In the genomic region with DNA sequence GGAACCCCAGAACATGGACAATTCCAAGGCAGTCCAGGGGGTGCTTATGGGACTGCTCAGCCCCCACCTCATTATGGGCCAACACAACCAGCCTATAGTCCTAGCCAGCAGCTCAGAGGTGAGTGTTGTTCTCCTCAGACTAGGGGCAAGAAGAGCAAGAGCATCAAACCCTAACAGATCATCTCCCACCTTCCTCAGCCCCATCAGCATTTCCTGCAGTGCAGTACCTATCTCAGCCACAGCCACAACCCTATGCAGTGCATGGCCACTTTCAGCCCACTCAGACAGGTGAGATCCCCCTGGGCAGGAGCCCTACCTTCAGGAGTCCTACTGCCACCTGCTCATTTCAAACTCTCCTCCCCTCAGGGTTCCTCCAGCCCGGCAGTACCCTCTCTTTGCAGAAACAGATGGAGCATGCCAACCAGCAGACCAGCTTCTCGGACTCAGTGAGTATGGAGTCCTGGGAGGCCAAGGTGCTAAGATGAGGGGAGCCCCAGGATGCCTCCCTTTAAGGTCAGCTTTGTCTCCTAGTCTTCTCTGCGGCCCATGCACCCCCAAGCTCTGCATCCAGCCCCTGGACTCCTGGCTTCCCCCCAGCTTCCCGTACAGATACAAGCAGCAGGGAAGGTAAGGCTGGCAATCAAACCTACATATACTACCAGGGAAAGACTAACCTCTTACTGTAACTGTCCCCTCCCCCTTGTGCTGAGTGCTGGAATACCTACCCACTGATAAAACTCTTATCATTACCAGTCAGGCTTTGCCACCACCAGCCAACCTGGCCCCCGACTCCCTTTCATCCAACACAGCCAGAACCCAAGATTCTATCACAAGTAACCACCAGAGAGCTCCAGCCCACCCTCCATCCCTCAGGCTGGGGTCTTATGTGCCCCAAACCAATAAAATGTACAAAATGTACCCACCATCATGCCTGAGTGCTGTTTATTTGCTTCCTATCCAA, we compare ENCODE assay signal across 8 mouse cellular contexts. TPM values are rescaled to one million over a fixed set of nuclear protein-coding genes. Genes with fewer than 3 reads are reported as not detected.
DNase-seq lines count a peak whose midpoint lies in the region; ATAC-seq and TF ChIP-seq lines count a peak whose summit lies in the region.

No protein-coding gene starts in this region.

- H3K9me3 ChIP-seq in lung, embryonic 15.5 days = no peaks in the 10 kb centered on the region
- no peaks in the 10 kb centered on the region for H3K9me3 ChIP-seq in hindbrain, embryonic 13.5 days
- no peaks in the 10 kb centered on the region for H3K9me3 ChIP-seq in midbrain, embryonic 13.5 days

- peaks cover 45% of the 10 kb centered on the region for H3K4me1 ChIP-seq in lung, embryonic 15.5 days
- H3K4me1 ChIP-seq in brown adipose tissue, adult 24 weeks (ENCODE audit: control insufficient read depth, insufficient read depth, insufficient read length, low read length) = peaks cover 3% of the 10 kb centered on the region; the same call in 1 of the 2 replicates
- peaks cover 51% of the 10 kb centered on the region for H3K4me1 ChIP-seq in hindbrain, embryonic 13.5 days (replicated peaks)
- H3K4me1 ChIP-seq in midbrain, embryonic 13.5 days (replicated peaks) = peaks cover 53% of the 10 kb centered on the region
- peaks cover 17% of the 10 kb centered on the region for H3K4me1 ChIP-seq in kidney, adult 2 months (ENCODE audit: control insufficient read depth, insufficient read depth, low read length)

- peaks cover 72% of the 10 kb centered on the region for H3K36me3 ChIP-seq in lung, embryonic 15.5 days
- peaks cover 68% of the 10 kb centered on the region for H3K36me3 ChIP-seq in hindbrain, embryonic 13.5 days
- peaks cover 70% of the 10 kb centered on the region for H3K36me3 ChIP-seq in midbrain, embryonic 13.5 days
- peaks cover 9% of the 10 kb centered on the region; the same call in 1 of the 2 replicates for H3K36me3 ChIP-seq in kidney, adult 2 months (ENCODE audit: control insufficient read depth, insufficient read depth, low read length)

- H3K4me2 ChIP-seq in lung, embryonic 15.5 days = peak overlapping the region; percentile 87
- H3K4me2 ChIP-seq in hindbrain, embryonic 13.5 days = no peak overlapping the region
- H3K4me2 ChIP-seq in midbrain, embryonic 13.5 days (replicated peaks) = peak overlapping the region; percentile 100; the same call in 1 of the 2 replicates

- no peak overlapping the region for H3K27ac ChIP-seq in lung, embryonic 15.5 days
- no peak overlapping the region for H3K27ac ChIP-seq in brown adipose tissue, adult 24 weeks (replicated peaks; ENCODE audit: low read depth, low read length)
- H3K27ac ChIP-seq in hindbrain, embryonic 13.5 days = no peak overlapping the region
- H3K27ac ChIP-seq in midbrain, embryonic 13.5 days = no peak overlapping the region
- H3K27ac ChIP-seq in kidney, adult 2 months (ENCODE audit: insufficient read depth, low read depth, low read length) = no peak overlapping the region

- H3K4me3 ChIP-seq in lung, embryonic 15.5 days = peak overlapping the region; percentile 92; the same call in 1 of the 2 replicates
- H3K4me3 ChIP-seq in brown adipose tissue, adult 24 weeks (ENCODE audit: insufficient read depth, low read depth, low read length) = peak overlapping the region; percentile 3; the same call in 1 of the 2 replicates
- peak overlapping the region; percentile 4; the same call in 1 of the 2 replicates for H3K4me3 ChIP-seq in hindbrain, embryonic 13.5 days
- peak overlapping the region; percentile 94 for H3K4me3 ChIP-seq in midbrain, embryonic 13.5 days (replicated peaks)
- no peak overlapping the region for H3K4me3 ChIP-seq in kidney, adult 2 months (ENCODE audit: insufficient read depth, low read depth, low read length)

- no peak overlapping the region for H3K9ac ChIP-seq in lung, embryonic 15.5 days
- H3K9ac ChIP-seq in hindbrain, embryonic 13.5 days = peak overlapping the region; percentile 35; the same call in 1 of the 2 replicates
- no peak overlapping the region for H3K9ac ChIP-seq in midbrain, embryonic 13.5 days (replicated peaks)

- ATAC-seq in lung, embryonic 15.5 days (ENCODE audit: borderline replicate concordance, extremely low read depth, low FRiP score, low TSS enrichment) = no peak
- ATAC-seq in hindbrain, embryonic 13.5 days (ENCODE audit: low FRiP score) = no peak
- no peak for ATAC-seq in midbrain, embryonic 13.5 days

- TF ChIP-seq POLR2A in kidney, adult 2 months (IDR thresholded peaks at IDR 0.05; ENCODE audit: low read depth, low read length) = no peak

- no peak for TF ChIP-seq CTCF in kidney, adult 2 months (conservative IDR thresholded peaks at IDR 0.05; ENCODE audit: insufficient read depth, insufficient read length, low read depth, low read length)

- 57% methylated on average over 5 of the region's 5 CpGs for WGBS in lung, embryonic 15.5 days
- WGBS in hindbrain, embryonic 13.5 days = 67% methylated on average over 5 of the region's 5 CpGs
- 76% methylated on average over 5 of the region's 5 CpGs for WGBS in midbrain, embryonic 13.5 days
- WGBS in kidney, adult 2 months = 57% methylated on average over 5 of the region's 5 CpGs

- H3K27me3 ChIP-seq in lung, embryonic 15.5 days = no peaks in the 10 kb centered on the region
- no peaks in the 10 kb centered on the region for H3K27me3 ChIP-seq in hindbrain, embryonic 13.5 days
- H3K27me3 ChIP-seq in midbrain, embryonic 13.5 days = no peaks in the 10 kb centered on the region
- no peaks in the 10 kb centered on the region for H3K27me3 ChIP-seq in kidney, adult 2 months (replicated peaks; ENCODE audit: control insufficient read depth, insufficient read depth, low read length)

- no peak for DNase-seq in lung, postnatal 36 days
- no peak for DNase-seq in kidney, adult 2 months
- no peak for DNase-seq in thymus, adult 18-20 months
- DNase-seq in lung, postnatal 4 days = no peak

RNA-seq across cellular contexts. Expression of a gene that starts 2.3 kb away (rescaled TPM):
- polyA plus RNA-seq in lung, embryonic 15.5 days (2015; fragmentation: Nextera tagmentation; extraction: Ambion mirVana) = 81.7 and 82.2 TPM in 2 replicates
- polyA plus RNA-seq in brown adipose tissue, adult 24 weeks (2012; ENCODE audit: insufficient read depth, insufficient read length, missing spikeins) = 23.6 and 24.3 TPM in 2 replicates
- 72.4 and 77.3 TPM in 2 replicates for polyA plus RNA-seq in hindbrain, embryonic 13.5 days (2015; fragmentation: Nextera tagmentation; extraction: Ambion mirVana)
- 81.9 and 87.0 TPM in 2 replicates for polyA plus RNA-seq in midbrain, embryonic 13.5 days (2015; fragmentation: Nextera tagmentation; extraction: Ambion mirVana)
- polyA plus RNA-seq in kidney, adult 2 months (2012; rRNA removed) = 72.9 and 75.5 TPM in 2 replicates

RNA-seq across cellular contexts. Expression of a gene that starts 5.8 kb away (rescaled TPM):
- 1,673 and 1,693 TPM in 2 replicates for polyA plus RNA-seq in lung, embryonic 15.5 days (2015; fragmentation: Nextera tagmentation; extraction: Ambion mirVana)
- 424 and 439 TPM in 2 replicates for polyA plus RNA-seq in brown adipose tissue, adult 24 weeks (2012; ENCODE audit: insufficient read depth, insufficient read length, missing spikeins)
- polyA plus RNA-seq in hindbrain, embryonic 13.5 days (2015; fragmentation: Nextera tagmentation; extraction: Ambion mirVana) = 1,129 and 1,134 TPM in 2 replicates
- polyA plus RNA-seq in midbrain, embryonic 13.5 days (2015; fragmentation: Nextera tagmentation; extraction: Ambion mirVana) = 1,160 and 1,188 TPM in 2 replicates
- 465 and 575 TPM in 2 replicates for polyA plus RNA-seq in kidney, adult 2 months (2012; rRNA removed)

RNA-seq across cellular contexts. Expression of a gene that starts 15.1 kb away (rescaled TPM):
- polyA plus RNA-seq in lung, embryonic 15.5 days (2015; fragmentation: Nextera tagmentation; extraction: Ambion mirVana) = 7.1 and 8.0 TPM in 2 replicates
- polyA plus RNA-seq in brown adipose tissue, adult 24 weeks (2012; ENCODE audit: insufficient read depth, insufficient read length, missing spikeins) = 16.9 and 18.4 TPM in 2 replicates
- polyA plus RNA-seq in hindbrain, embryonic 13.5 days (2015; fragmentation: Nextera tagmentation; extraction: Ambion mirVana) = 18.8 and 22.6 TPM in 2 replicates
- 18.6 and 19.8 TPM in 2 replicates for polyA plus RNA-seq in midbrain, embryonic 13.5 days (2015; fragmentation: Nextera tagmentation; extraction: Ambion mirVana)
- polyA plus RNA-seq in kidney, adult 2 months (2012; rRNA removed) = 72.0 and 80.1 TPM in 2 replicates

RNA-seq across cellular contexts. Expression of a gene that starts 15.2 kb away (rescaled TPM):
- 11.9 and 13.0 TPM in 2 replicates for polyA plus RNA-seq in lung, embryonic 15.5 days (2015; fragmentation: Nextera tagmentation; extraction: Ambion mirVana)
- polyA plus RNA-seq in brown adipose tissue, adult 24 weeks (2012; ENCODE audit: insufficient read depth, insufficient read length, missing spikeins) = 3.2 TPM in 1 of 2 replicates, not detected in the other
- 10.3 and 11.7 TPM in 2 replicates for polyA plus RNA-seq in hindbrain, embryonic 13.5 days (2015; fragmentation: Nextera tagmentation; extraction: Ambion mirVana)
- 16.1 and 17.1 TPM in 2 replicates for polyA plus RNA-seq in midbrain, embryonic 13.5 days (2015; fragmentation: Nextera tagmentation; extraction: Ambion mirVana)
- 0.94 and 0.99 TPM in 2 replicates for polyA plus RNA-seq in kidney, adult 2 months (2012; rRNA removed)

RNA-seq across cellular contexts. Expression of a gene that starts 19.6 kb away (rescaled TPM):
- polyA plus RNA-seq in lung, embryonic 15.5 days (2015; fragmentation: Nextera tagmentation; extraction: Ambion mirVana) = 2.8 and 3.0 TPM in 2 replicates
- 37.9 and 76.4 TPM in 2 replicates for polyA plus RNA-seq in brown adipose tissue, adult 24 weeks (2012; ENCODE audit: insufficient read depth, insufficient read length, missing spikeins)
- polyA plus RNA-seq in hindbrain, embryonic 13.5 days (2015; fragmentation: Nextera tagmentation; extraction: Ambion mirVana) = 4.0 and 7.1 TPM in 2 replicates
- polyA plus RNA-seq in midbrain, embryonic 13.5 days (2015; fragmentation: Nextera tagmentation; extraction: Ambion mirVana) = 3.9 and 4.2 TPM in 2 replicates
- polyA plus RNA-seq in kidney, adult 2 months (2012; rRNA removed) = 60.5 and 71.7 TPM in 2 replicates
